Mouse (Mus musculus): ENCODE results near the gene Csrnp3.
A peak's percentile ranks its signal among the peaks of the same experiment; 100 is the strongest.

The Csrnp3 gene

DNA sequence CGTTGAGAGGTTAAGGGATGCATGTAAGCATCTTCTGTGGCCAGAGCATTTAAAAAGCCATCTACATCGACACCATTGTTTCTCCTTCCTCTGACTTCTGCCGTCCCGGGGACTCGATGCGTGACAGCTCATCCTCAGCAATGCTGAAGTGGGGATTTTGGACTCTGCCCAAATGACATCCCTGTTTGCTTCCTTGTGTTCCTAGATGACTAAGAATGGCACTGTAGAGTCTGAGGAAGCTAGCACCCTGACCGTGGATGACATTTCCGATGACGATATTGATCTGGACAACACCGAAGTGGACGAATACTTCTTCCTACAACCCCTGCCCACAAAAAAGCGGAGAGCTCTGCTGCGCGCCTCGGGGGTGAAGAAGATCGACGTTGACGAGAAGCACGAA is 173.7 kb downstream of the Csrnp3 start:
- no peak for DNase-seq (ENCODE audit: low read depth, low spot score)

DNA sequence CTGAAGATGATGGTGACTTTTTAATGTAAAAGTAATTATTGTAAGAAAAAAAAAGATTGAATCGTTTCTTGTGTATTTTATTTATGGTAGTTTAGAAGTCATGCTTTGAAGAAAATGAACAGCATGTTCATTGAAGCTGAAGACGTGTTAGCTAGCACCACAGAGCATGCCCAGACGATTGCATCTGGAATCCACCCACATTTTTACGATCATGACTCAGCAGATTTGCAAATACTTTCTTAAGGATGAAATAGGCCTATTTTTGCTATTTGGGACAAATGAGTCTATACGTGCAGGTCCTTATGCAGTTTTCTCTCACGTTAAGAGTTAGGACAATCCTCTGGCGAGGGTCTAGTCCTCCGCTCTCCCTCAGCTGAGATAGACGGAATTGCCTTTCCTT is 177.9 kb downstream of the Csrnp3 start:
- no peak for DNase-seq (ENCODE audit: low read depth, low spot score)

DNA sequence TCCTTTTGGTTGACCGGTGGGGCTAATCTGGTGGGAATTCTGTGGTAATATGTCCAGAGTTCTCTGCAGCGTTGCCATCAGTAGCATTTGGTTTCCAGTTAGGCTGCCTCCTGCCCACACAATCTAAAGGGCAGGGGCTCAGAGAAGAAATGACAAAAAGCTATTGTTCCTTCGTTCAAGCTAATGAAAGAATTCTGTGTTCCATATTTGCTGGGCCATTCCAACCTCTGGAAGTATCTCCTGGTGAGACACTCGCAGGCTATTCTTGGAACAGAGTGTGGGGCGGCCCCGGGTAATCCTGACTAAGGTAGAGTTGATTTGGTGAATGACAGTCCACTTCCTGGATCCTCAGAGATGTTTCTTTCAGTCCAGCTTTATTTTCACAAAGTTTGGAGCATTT is 179.3 kb downstream of the Csrnp3 start:
- DNase-seq (ENCODE audit: low read depth, low spot score): no peak

DNA sequence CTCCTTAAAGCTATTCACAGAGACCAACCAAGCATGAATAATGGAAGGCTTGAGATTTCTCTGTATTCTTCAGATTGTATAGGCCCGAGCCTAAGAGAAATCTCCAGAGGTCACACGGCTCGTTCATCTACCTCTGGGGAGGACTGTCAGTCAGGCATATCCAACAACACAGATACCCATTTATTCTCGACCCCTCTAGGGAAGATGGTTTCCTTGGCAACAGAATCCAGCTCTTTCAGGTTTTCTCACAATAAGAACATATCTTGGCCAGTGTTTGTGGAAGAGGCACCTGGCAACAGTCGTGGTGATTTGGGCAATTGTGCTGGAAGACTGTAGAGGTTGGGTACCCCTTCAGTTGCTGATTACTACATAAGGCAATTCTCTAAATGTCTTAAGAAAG is 183.2 kb downstream of the Csrnp3 start:
- no peak for DNase-seq (ENCODE audit: low read depth, low spot score)

DNA sequence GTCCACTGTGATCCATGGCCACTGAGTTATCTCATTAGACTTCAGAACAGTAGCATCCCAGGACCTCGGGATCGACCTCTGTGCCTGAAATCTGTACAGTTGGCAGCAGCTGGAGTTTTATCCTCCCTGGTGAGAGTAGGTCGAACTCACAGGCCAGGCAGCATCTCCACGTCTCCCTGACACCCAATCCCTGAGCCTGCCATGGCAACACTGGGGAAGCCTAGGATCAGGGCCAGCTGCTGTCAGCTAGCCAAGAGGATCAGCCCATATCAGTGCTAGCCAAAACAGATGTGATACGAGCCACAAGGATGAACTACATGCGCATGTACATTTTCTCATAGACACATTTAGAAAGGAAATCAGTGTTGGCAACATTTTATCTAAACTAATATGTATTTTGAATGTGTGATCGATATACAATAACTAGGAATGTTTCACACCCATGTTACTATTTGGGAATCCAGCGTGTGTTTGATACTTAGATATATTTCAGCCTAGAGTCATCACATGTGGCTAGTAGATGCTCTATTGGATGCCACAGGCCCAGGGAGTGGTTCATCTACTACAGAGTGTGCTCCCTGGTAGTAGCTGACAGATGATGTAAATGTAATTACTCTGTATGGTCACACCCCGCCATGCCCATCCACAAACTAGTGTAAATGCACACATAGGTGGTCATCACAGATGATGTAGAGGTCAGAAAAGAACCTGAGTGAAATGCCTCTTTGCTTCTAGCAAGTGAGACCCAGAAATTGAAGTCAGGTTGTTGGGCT is 189.5 kb downstream of the Csrnp3 start:
- DNase-seq (ENCODE audit: low read depth, low spot score): no peak

DNA sequence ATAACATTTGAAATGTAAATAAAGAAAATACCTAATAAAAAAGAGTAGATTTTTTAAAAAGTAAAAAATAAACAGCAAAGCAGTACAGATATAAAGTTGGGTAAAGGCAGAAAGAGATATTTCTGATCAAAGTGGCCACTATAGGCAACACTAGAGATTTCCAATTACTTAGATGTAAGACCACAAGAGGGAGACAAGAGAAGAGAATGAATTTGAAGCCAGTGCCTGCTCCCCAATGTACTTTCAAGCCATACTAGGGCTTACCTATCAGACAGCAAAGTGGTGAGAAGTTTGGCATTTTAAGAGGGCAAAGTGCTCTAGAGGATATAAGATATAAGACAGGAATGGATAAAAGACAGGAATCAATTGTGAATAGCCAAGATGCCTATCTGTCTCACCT is 195.0 kb downstream of the Csrnp3 start:
- no peak for DNase-seq (ENCODE audit: low read depth, low spot score)

DNA sequence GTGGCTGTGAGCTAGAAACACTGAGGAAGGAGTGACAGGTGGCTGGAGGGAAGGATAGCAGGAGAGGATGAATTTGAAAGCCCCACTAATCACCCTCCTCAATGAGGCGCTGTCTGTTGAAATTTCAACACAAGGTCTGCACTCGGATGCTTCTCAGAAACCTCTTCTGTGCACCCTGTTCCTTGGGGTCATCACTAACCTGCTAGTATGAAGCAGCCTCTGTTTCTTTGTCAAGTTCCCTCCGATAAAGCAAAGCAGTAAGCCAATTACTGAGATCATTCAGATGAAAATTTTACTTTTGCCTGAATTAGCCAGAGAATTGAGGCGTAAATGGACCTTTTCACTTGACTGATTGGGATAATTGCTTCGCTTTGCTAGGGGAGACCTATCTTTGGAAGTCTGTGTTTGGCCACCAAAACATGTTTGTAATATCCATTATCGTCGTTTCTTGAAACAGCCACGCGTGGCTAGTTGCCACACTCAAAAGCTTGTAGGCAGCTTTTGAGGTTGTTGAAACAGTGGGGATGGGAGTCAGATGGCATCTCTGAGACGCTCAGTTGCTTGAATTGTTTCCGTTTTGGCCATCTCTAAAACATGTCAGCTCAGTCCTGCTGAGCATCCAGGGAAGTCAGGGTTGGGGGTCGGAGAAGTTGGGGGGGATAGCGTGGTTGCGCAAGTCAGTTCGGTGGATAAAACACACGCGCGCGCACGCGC is 195.8 kb downstream of the Csrnp3 start:
- DNase-seq (ENCODE audit: low read depth, low spot score): no peak

DNA sequence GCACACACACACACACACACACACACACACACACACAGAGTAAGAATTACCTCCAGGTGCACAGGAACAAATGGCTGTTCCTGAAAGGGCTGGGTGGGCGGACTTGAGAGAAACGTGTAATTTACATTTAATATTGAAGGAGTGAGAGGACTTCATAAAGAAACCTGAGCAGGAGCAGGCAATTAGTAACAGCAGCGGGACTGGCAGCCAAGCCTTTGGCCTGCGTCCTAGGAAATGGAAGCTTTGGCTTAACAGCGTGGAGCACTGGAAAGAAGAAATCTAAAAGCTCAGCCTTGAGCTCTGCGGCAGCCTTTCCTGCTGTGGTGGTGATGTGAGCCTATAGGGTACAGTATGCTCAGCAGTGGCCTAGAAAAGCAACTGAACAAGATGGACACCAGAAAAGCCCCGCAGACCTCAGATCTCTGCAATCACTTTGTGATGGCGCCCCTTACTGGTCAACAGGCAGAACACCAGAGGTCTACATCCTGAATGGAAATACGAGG is 196.4 kb downstream of the Csrnp3 start:
- no peak for DNase-seq (ENCODE audit: low read depth, low spot score)

DNA sequence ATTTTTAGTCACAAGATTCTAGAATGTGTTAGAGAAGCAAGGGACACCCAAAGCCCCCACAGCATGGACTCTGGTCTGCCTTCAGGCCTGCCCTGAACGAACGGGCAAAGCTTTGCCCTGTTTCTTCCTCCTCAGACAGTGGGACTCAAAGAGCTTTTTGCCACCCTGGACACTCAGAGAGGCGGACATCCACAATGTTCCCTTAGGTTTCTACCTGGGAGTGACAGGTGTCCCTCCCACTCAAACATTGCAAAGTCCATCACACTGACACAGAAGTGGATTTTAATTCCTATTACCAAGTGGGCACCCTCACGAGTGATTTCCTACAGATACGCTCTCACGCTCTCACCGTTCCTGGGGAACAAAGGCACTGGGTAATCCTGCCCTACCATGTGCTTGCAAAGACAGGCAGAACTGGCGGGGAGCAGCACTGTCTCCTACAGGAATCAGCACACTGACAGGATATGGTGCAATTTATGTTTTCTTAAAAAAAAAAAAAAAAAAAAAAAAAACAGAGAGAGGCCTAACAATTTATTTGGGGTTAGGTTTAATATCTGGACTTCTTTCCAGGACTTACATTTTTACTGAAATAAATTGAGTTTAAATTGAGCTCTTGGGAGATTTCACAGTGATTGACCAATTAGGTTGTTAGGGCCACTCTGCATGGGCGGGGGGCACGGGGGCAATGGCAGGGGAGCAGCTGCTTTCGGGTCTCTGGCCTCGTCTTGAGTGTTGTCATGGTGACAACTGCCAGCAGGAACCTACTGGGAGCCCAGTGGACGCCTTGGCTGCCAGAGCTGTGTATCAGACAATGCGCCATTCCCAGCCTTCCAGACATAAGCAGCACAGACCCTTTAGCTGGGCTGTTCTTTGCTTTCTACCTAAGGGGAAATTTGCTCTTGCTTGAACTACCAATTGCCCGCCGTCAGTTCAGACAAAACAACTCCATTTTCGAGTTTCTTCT is 198.2 kb downstream of the Csrnp3 start:
- DNase-seq (ENCODE audit: low read depth, low spot score): no peak

DNA sequence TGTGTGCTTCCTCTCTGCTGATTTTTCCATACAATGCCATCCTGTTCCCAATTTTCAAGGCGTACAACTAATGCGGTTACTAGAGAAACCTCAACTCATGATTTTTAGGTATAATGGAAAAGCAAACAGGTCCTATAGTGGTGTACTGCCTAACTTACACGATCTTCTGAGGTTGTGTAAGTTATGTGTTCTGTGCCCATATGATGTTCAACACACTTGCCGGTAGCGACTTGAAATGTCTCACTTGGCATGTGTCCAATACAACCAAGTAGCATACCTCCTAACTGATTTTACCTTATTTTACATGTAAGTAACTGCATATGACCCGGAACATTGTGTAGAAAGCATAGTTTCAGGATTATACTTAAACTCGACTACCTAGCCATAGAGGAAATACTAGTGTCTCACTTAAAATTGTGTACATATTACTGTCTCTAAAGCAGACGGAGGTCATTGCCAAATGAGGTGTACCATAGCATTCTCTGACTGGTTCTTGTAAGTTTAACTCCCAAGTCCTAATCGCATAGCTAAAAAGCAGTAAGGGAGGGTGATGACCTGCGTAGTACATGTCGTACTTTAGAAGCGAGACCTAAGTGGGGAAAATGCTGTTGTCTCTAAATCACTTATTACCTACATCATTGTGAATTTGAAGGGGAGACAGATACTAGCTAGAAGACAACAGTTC is 199.0 kb downstream of the Csrnp3 start:
- peak; percentile 4 for DNase-seq (ENCODE audit: low read depth, low spot score)

DNA sequence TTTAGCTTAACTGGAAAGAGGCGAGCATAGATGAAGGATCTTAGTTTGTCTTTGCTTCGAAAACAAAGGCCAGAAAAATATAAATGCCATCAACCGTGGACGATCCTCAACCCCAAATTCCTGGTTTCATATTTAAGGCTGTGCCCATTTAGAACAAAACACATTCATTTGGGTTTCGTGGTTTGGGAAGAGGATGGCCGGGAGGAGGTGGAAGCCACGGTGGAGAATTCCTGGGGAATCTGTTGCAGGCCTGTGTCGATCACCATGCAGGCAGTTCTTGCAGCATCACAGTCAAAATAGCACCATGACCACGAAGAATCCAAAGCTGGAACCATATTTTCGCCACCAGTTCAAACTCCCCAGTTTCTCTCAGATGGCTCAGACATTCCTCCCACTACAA is 217.7 kb downstream of the Csrnp3 start:
- no peak for DNase-seq (ENCODE audit: low read depth, low spot score)

DNA sequence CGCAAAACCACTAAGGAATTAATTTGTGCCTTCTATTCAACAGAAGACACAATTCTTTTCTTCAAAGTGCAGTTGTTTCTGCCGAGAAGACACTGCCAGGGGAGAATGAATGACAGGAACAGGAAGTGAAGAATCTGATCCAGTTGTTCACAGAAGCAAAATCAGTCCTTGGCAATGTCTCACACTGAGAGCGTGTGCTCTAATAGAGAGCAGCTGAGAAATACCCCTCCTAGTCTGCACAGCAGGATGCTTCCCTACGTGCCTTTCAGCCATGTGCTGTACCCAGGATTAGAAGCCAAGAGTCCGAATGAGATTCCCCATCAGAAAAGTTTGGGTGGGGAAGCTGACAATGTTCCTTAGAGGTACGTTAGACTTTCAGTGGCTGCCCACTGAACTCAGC is 223.9 kb downstream of the Csrnp3 start:
- DNase-seq (ENCODE audit: low read depth, low spot score): no peak

DNA sequence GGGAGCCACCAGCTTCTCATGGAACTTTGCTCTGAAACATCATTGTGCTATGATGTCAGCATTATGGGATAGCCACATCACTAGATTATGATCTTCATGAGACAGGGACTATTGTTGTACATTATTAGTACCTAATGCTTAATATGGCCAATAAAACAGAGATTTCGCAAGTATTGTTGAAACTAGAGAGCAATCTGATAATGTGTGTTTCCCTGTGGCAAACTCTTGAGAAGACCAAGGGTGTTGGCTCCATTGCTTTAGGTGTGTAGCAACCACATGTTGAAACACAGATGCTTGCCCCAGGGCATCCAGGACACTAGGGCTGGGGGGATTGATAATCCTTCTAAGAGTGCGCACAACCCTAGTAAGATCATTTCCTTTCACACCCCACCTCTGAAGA is 235.2 kb downstream of the Csrnp3 start:
- no peak for DNase-seq (ENCODE audit: low read depth, low spot score)

Data from CD4-positive helper T cell, adult 2 months (primary cell).